Mouse (Mus musculus) c-Kit-positive CD71-negative TER-119-negative erythroid progenitor cells, embryonic 14.5 days (primary cell): Measurements from ENCODE around the gene Cul5.

Experiments
- DNase-seq: peaks from one replicate; pipeline ENCODE4 v3.0.0-alpha.2; 2013; ENCODE audit warnings: low read depth

Cul5 gene

GRCm38 (mm10) chr9:53607192-53607591 is 62.6 kb downstream of the Cul5 start:
- no peak for DNase-seq

GRCm38 (mm10) chr9:53604954-53605353 is 64.9 kb downstream of the Cul5 start:
- no peak for DNase-seq

- no peak for DNase-seq
Observed at GRCm38 (mm10) chr9:53603849-53604248, 66.0 kb downstream of the Cul5 start.

GRCm38 (mm10) chr9:53603384-53603783 is 66.4 kb downstream of the Cul5 start:
- peak; percentile 77 for DNase-seq

- no peak for DNase-seq
Observed at GRCm38 (mm10) chr9:53601541-53601940, 68.3 kb downstream of the Cul5 start.

GRCm38 (mm10) chr9:53598631-53599030 is 71.2 kb downstream of the Cul5 start:
- no peak for DNase-seq

- no peak for DNase-seq
Observed at GRCm38 (mm10) chr9:53596971-53597600, 72.7 kb downstream of the Cul5 start.

GRCm38 (mm10) chr9:53594764-53595163 is 75.0 kb downstream of the Cul5 start:
- DNase-seq: peak; percentile 40

GRCm38 (mm10) chr9:53581870-53582269 is 87.9 kb downstream of the Cul5 start:
- no peak for DNase-seq

GRCm38 (mm10) chr9:53575721-53576120 is 94.1 kb downstream of the Cul5 start:
- DNase-seq: no peak

GRCm38 (mm10) chr9:53572516-53573307 is 97.1 kb downstream of the Cul5 start:
- no peak for DNase-seq

- no peak for DNase-seq
Observed at GRCm38 (mm10) chr9:53570662-53571061, 99.2 kb downstream of the Cul5 start.
